Mouse (Mus musculus) adrenal gland, postnatal 0 days (tissue): ENCODE data around the gene Gm2696. TPM values are rescaled to one million over a fixed set of nuclear protein-coding genes. Genes with fewer than 3 reads are reported as not detected.

Experiments used
- polyA plus RNA-seq: library from polyadenylated mRNA; unstranded; fragments of >200 nt; fragmentation: Nextera tagmentation; extraction: Ambion mirVana; gene quantifications from 2 replicates; pipeline ENCODE4 v1.2.1, GENCODE M21; 2015

The Gm2696 gene
- not detected in 2 replicates for polyA plus RNA-seq

GRCm38 (mm10) chr10:77814382-77814781 is at the start of gene Gm2696:
Gene Gm2696 (plus strand): TSS chr10:77814682.

GRCm38 (mm10) chr10:77771225-77771624 is 43.3 kb upstream of the Gm2696 start, which contains the start of gene Gm3238:
Gene Gm3238 (minus strand): TSS chr10:77771325.

GRCm38 (mm10) chr10:77776844-77777243 is 37.6 kb upstream of the Gm2696 start, which contains the start of gene Gm7138:
Gene Gm7138 (minus strand): TSS chr10:77776944.

GRCm38 (mm10) chr10:77782442-77782841 is 32.0 kb upstream of the Gm2696 start, which contains the start of gene Gm3250:
Gene Gm3250 (minus strand): TSS chr10:77782542.

DNA sequence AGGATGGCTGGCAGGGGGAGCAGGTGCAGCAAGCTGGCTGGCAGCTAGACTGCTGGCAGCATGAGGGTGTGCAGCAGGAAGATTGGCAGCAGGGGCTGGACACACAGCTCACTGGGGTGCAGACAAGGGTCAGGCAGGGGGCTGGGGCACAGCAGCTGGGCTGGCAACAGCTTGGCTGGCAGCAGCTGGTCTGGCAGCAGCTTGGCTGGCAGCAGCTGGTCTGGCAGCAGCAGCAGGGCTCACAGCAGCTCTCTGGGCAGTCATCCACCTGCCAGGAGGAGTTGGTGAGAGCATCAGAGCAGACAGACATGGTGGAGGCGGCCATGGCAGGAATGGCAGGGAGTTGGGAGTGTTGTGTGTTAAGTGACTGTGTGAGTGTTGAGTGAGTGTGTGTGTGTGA is 26.6 kb upstream of the Gm2696 start, which contains the start of gene Gm7137:
Gene Gm7137, minus strand, starts transcription at position 325 of the 400 bp plus-strand sequence.

GRCm38 (mm10) chr10:77794976-77795375 is 19.5 kb upstream of the Gm2696 start, which contains the start of gene Gm9639:
Gene Gm9639 (minus strand): TSS chr10:77795076.

DNA sequence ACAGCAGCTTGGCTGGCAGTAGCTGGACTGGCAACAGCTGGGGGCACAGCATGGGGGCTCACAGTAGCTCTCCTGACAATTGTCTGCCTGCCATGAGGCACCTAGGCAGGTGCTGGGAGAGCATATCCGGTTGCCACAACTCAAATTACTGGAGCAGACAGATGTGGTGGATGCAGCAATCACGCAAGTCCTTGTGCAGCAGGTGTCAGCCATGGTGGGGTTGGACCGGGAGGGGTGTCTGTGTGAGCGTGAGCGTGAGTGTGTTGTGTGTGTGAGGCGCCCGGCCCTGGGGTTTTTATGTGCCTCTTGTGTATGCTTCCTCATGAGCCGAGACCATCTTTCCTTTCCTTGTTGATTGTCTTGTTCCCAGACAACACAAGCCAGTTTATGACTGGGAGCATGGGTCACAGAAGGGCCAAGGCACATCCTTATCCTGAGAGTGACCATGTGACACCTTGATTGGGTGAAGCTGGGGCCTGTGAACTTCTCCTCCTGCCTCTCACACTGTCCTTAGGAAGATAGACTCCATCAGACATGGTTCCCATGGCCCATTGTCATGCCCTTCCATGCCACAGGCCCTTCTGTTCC is 15.5 kb upstream of the Gm2696 start, which contains the start of gene Gm19668:
Gene Gm19668, minus strand, starts transcription at position 213 of the 588 bp plus-strand sequence.

DNA sequence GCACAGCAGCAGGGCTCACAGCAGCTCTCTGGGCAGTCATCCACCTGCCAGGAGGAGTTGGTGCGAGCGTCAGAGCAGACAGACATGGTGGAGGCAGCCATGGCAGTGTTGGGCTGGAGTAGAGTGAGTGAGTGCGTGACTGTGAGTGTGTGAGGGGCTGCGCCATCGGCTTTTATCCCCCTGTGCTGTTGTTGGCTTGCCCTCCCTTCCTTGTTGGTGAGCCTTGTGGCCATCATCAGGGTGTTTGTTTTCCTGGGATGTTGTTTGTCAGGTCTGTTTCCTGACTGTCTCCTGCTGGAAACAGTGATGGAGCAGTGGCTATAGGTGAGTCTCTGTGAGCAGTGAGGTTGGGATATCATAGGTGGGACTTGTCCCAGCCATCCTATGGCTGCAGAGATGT is 2.7 kb upstream of the Gm2696 start, which contains the start of gene Gm9507:
Gene Gm9507, minus strand, starts transcription at position 101 of the 400 bp plus-strand sequence.

DNA sequence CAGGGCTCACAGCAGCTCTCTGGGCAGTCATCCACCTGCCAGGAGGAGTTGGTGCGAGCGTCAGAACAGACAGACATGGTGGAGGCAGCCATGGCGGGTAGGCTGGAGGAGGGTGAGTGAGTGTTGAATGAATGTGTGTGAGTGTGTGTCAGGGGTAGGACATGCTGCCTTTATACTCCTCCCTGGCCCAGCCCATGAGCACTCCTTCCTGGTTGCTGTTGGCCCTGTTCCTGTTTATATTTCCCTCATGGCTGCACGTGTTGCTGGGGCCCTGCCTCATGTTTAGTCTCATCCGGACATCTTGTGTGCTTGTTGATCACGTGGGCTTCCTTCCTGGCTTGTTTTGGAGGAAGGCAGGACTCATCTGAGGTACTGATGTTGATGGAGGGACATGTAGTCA is 12.5 kb downstream of the Gm2696 start, which contains the start of gene Krtap10-4:
Gene Krtap10-4, minus strand, starts transcription at position 145 of the 400 bp plus-strand sequence.

DNA sequence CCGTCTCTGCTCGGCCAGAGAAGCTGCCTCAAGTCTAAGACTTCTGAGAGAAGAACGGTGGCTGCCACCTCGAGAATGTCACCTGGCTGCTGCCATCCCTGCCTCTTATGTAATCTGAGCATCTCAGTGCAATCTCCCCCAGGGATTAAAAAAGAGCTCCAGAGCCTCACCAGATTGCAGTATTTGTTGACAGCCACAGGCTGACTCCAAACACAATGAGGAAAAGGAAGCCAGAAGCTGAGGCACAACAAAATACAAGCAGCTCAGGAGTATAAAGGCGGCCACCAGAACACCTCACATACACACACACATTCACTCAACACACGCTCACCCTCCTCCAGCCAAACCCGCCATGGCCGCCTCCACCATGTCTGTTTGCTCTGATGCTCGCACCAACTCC is 21.2 kb downstream of the Gm2696 start, which contains the start of gene Krtap10-10:
Gene Krtap10-10, plus strand, starts transcription at position 301 of the 400 bp plus-strand sequence.

GRCm38 (mm10) chr10:77846503-77846902 is 32.0 kb downstream of the Gm2696 start, which contains the start of gene Gm36176:
Gene Gm36176 (plus strand): TSS chr10:77846803.

DNA sequence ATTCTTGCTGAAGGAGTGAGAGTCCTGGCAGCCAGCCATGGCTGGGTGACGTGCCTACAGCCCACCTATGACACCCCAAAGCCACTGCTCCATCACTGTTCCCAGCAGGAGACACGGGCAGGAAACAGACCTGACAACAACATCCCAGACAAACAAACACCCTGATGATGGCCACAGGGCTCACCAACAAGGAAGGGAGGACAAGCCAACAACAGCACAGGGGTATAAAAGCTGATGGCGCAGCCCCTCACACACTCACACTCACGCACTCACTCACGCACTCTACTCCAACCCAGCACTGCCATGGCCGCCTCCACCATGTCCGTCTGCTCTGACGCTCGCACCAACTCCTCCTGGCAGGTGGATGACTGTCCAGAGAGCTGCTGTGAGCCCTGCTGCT is 38.1 kb downstream of the Gm2696 start, which contains the start of gene Gm10318:
Gene Gm10318, plus strand, starts transcription at position 301 of the 400 bp plus-strand sequence.

GRCm38 (mm10) chr10:77861675-77862074 is 47.2 kb downstream of the Gm2696 start, which contains the start of gene Gm3285:
Gene Gm3285 (plus strand): TSS chr10:77861975.

Other genes starting within 250 kb of the Gm2696 start
- 155 and 186 TPM in 2 replicates for gene Pttg1ip, start 233.0 kb upstream of the Gm2696 start, polyA plus RNA-seq
- gene Sumo3, start 208.6 kb upstream of the Gm2696 start, polyA plus RNA-seq, result 224 and 242 TPM in 2 replicates
- gene Gm49325, start 208.5 kb upstream of the Gm2696 start, polyA plus RNA-seq, result 14.8 and 15.0 TPM in 2 replicates
- 46.7 and 55.5 TPM in 2 replicates for gene Ube2g2, start 192.4 kb upstream of the Gm2696 start, polyA plus RNA-seq
- gene Tspear, start 128.1 kb upstream of the Gm2696 start, polyA plus RNA-seq, result 0.44 and 0.91 TPM in 2 replicates
- gene Gm19402, start 123.9 kb upstream of the Gm2696 start, polyA plus RNA-seq, result not detected in 2 replicates
- not detected in 2 replicates for gene Gm9508, start 117.4 kb upstream of the Gm2696 start, polyA plus RNA-seq
- not detected in 2 replicates for gene Gm10272, start 108.1 kb upstream of the Gm2696 start, polyA plus RNA-seq
- gene Gm10024, start 103.2 kb upstream of the Gm2696 start, polyA plus RNA-seq, result not detected in 2 replicates
- not detected in 2 replicates for gene Gm10142, start 98.9 kb upstream of the Gm2696 start, polyA plus RNA-seq
- not detected in 2 replicates for gene Krtap12-1, start 94.1 kb upstream of the Gm2696 start, polyA plus RNA-seq
- gene Gm10100, start 88.2 kb upstream of the Gm2696 start, polyA plus RNA-seq, result not detected in 2 replicates
- gene Gm18596, start 72.0 kb upstream of the Gm2696 start, polyA plus RNA-seq, result not detected in 2 replicates
- not detected in 2 replicates for gene Gm9736, start 63.3 kb upstream of the Gm2696 start, polyA plus RNA-seq
- gene Gm3233, start 55.0 kb upstream of the Gm2696 start, polyA plus RNA-seq, result not detected in 2 replicates
- not detected in 2 replicates for gene Gm3238, start 43.4 kb upstream of the Gm2696 start, polyA plus RNA-seq
- gene Gm7138, start 37.7 kb upstream of the Gm2696 start, polyA plus RNA-seq, result not detected in 2 replicates
- gene Gm3250, start 32.1 kb upstream of the Gm2696 start, polyA plus RNA-seq, result not detected in 2 replicates
- gene Gm7137, start 26.5 kb upstream of the Gm2696 start, polyA plus RNA-seq, result not detected in 2 replicates
- gene Gm9639, start 19.6 kb upstream of the Gm2696 start, polyA plus RNA-seq, result not detected in 2 replicates
- not detected in 2 replicates for gene Gm19668, start 15.5 kb upstream of the Gm2696 start, polyA plus RNA-seq
- gene Gm9507, start 2.8 kb upstream of the Gm2696 start, polyA plus RNA-seq, result not detected in 2 replicates
- gene Krtap10-4, start 12.4 kb downstream of the Gm2696 start, polyA plus RNA-seq, result not detected in 2 replicates
- not detected in 2 replicates for gene Krtap10-10, start 21.3 kb downstream of the Gm2696 start, polyA plus RNA-seq
- not detected in 2 replicates for gene Gm36176, start 32.1 kb downstream of the Gm2696 start, polyA plus RNA-seq
- not detected in 2 replicates for gene Gm10318, start 38.2 kb downstream of the Gm2696 start, polyA plus RNA-seq
- gene Gm3285, start 47.3 kb downstream of the Gm2696 start, polyA plus RNA-seq, result not detected in 2 replicates
- 4.3 and 8.2 TPM in 2 replicates for gene Lrrc3, start 87.9 kb downstream of the Gm2696 start, polyA plus RNA-seq
- gene Trpm2, start 155.9 kb downstream of the Gm2696 start, polyA plus RNA-seq, result 0.85 and 1.3 TPM in 2 replicates
- 28.7 and 30.4 TPM in 2 replicates for gene 1810043G02Rik, start 163.8 kb downstream of the Gm2696 start, polyA plus RNA-seq
- 31.0 and 54.7 TPM in 2 replicates for gene Pfkl, start 195.4 kb downstream of the Gm2696 start, polyA plus RNA-seq
- 6.2 and 10.3 TPM in 2 replicates for gene Dnmt3l, start 227.3 kb downstream of the Gm2696 start, polyA plus RNA-seq
- 0.07 and 0.08 TPM in 2 replicates for gene Aire, start 228.9 kb downstream of the Gm2696 start, polyA plus RNA-seq